Mouse (Mus musculus) naive thymus-derived CD4-positive, alpha-beta T cell, adult 2 months (primary cell): Measurements from ENCODE around the gene Polr1a.

Source experiments
- DNase-seq: peaks from one replicate; pipeline ENCODE4 v3.0.0-alpha.2; 2011; ENCODE audit warnings: low read depth

Gene Polr1a

DNA sequence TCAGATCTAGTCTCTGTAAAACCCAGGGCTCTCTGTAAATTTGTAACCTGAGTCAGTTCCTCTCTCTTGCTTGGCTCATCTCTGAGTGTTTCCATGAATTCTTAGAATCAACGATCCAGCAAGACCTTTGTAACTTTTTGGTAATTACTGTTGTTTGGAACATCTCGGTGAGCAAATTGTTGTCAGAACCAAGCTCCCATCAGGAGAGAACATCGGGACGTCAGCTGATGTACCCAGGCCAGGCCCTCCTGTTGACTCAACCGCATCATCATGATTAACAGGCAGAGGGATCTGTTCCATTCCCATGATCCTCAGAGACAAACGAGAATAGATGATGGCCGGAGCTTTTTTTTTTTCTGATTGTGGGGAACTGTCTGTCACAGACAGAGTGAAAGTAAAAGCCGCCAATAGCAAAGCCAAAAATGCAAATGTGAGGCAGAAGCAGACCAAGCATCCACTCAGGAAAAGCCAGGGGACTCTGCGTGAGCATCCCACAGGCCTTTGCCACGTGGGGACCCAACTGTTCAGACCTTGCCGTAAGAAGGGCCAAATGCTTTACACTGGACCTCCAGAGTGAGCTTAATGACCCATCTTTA, 91.2 kb downstream of the Polr1a start:
- DNase-seq = no peak

DNA sequence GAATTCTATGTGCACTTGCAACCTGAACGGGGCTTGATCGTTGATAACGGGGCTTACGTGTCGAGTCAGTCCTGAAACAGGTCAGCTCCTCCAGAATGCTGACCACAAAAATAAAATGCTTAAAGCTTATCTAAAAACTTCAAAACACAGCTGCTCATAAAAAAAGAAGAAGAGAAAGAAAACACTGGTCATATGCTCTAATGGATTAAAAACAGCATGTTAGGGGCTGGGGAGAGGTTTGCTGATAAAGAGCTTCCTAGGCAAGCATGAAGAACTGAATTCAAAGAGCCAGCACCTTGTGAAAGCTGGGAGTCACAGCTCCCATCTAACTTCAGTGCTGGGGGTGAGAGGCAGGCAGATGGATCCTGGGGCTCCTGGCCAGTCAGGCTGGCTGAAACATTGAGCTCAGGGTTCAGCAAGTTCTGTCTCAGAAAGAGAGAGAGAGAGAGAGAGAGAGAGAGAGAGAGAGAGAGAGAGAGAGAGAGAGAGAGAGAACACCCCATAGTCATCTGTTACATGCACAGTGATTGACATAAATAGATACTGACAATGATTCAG, 92.4 kb downstream of the Polr1a start:
- no peak for DNase-seq

DNA sequence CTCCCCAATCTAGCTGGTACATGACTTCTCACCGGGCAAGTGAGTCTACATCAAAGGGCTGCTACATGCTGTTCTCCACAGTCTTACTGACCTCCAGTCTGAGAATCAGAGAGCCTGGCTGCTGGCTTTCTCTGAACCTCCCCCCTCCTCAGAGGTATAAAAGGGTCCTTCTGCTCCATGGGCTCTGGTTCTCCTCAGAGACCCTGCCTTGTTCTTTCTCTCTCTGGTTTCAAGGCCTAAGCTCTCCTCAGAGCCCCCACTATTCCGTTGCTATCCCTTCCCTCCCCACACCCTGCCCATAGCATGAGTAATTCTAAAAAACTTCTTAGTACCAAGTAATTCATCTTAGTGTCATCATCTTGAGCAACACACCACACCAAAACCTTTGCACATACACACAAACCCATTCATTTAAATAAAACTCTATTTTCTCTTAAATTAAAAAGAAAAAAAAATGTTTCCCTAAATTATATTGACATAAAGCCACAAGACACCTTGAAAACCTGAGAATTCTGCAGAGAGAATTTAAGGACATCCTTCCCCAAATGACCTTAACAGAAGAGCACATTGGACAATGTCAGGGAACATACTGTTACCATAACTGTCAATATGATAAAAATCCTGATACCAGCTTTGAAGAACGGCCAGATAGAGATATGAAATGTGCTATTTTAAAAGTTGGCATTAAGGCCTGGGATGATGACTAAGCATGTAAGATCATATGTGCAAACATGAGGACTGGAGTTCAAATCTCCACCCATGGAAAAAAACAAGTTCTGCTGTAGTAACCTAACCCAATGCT, 98.8 kb downstream of the Polr1a start:
- DNase-seq = no peak

DNA sequence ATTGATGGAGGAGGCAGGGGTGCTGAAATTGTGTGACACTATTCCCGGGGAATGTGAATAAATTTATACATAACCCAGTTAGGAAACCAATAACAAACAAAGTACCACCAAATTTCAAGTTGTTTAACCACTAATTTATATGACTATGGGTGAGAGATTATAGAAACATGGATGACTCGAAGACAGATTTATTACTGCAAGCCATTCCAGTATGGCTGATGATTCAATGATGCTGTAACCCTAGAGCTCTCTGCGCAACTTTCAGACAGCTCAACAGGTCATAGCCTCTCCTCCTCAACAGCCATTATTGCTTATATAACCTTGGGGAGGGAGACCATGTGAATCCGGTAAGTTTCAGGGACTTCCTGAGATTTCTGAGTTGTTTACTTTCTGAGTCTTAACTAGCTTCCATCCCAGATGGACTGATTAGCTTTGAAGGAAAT, 99.4 kb downstream of the Polr1a start:
- DNase-seq = no peak

DNA sequence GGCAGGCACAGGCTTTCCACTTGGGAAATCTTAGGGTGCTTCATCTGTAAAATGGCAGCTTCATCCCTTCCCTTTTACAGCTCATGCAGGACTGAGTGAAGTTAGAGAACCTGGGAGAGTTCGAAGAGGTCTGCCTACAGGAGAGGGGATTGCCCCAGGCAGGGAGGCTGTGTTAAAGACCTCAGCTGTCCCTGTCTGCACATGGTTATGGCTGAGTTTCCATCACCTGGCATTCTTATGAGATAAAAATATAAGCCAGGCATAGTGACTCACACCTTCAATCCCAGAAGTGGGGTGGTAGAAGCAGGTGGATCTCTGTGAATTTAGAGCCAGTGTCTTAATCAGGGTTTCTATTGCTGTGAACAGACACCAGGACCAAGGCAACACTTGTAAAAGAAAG, 100.6 kb downstream of the Polr1a start:
- DNase-seq = no peak

DNA sequence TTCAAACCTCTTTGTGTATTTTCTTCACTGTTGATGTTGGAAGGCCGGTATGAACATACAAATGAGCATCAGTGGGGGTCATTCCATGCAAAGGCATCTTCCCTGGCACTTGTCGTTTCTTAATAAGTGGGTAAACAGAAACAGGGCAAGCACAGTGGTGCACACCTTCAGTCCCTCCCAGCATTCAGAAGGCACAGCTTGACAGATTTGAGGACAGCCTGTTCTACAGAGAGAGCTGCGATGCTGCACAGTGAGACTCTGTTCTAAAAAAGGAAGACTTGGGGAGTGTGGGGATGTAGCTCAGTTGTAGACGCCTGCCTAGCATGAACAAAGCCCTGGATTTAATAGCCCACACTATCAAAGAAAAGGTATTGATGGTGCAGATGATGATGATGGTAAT, 105.2 kb downstream of the Polr1a start:
- no peak for DNase-seq

DNA sequence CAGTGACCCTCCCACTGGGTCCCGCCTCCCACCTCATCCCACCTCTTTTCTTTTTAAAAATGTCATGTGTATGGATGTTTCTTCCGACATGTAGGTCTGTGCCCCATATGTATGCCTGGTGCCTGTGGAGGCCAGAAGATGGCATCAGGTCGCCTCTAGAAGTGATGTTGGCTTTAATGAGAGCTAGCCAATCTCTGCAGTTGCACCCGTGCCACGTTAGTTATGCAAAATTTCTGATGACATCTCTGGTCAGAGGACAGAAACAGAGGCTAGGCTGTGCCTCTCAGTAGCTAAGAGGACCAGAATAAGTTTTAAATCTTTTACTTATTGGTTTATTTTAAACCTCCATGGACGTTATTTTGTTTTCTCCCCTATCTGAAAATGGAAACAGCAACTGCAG, 109.2 kb downstream of the Polr1a start:
- DNase-seq = no peak

DNA sequence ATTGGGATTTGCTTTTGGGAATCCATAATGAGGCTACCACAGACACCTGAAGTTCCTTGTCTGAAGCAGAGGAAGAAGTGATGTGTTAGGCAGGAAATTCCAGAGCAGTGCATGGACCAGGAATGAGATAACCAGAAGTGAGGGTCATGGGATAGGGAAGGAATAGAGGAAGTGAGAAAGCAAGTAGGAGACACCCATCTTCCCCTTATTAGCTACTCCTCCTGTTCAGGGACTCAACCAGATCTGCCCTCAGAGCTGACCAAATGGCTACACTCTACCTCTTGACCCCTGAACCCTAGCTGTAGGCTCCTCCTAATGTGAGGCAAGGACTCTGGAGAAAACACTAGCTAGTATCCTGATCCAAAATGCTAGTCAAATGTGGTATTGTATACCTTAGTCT, 116.6 kb downstream of the Polr1a start:
- no peak for DNase-seq

DNA sequence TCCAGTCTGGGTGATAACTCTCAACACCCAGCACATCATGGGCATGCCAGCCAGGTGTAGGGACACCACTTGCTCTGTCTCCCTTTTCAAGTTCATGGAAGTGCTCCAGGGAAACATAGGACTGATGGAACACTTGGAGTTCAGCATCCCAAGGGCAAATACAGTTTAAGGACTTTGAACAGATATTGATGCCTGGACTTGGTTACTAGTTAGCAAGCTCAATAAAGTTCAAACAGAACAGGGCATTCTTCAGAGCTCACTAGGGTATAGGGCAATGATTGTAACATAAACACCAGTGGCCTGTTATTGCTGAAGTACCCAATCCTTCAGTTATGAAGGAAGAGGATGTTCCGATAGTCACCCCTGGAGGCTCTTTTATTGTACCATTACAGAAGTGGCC, 119.2 kb downstream of the Polr1a start:
- no peak for DNase-seq

DNA sequence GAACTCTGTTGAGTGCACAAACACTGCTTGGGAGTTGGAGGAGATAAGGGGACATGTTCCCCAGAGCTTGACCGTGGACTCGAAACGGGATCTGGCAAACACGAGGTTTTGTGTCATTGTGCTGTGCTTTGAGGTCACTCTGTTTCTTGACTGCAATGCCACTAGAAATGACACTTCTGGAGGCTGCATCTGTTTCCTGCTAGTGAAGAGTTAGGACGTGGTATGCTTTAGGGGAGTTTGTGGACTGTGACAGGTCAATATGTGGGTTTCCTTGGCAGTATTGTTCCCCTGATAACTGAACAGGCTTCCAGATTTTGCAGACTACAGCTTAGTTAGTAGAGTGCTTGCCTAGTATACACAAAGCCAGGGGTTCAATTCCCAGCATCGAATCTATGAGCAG, 120.8 kb downstream of the Polr1a start:
- no peak for DNase-seq
